Mouse (Mus musculus) forebrain, embryonic 12.5 days (tissue): Measurements from ENCODE around the gene Zfp991. TPM values are rescaled to one million over a fixed set of nuclear protein-coding genes. Genes with fewer than 3 reads are reported as not detected.
"Not testable (repeated sequence)": the region's sequence is repeated elsewhere in the genome, so short reads cannot be mapped to it uniquely, and the experiment has no call there.

Experiments
- ATAC-seq: fragments of 200-750 bp; cut with Nextera tagmentation; 2 replicates; pipeline ENCODE4 v1.8.0; 2017; ENCODE audit warnings: moderate TSS enrichment; ENCODE audit not compliant: low FRiP score
- H3K27ac ChIP-seq: fragments of 300-500 bp; sonication (generic); 2 replicates; pipeline ENCODE4 v1.5.1; 2016; ENCODE audit warnings: mild to moderate bottlenecking
- H3K27me3 ChIP-seq: fragments of 300-500 bp; sonication (generic); 2 replicates; pipeline ENCODE4 v1.6.1; 2016; ENCODE audit warnings: mild to moderate bottlenecking
- H3K36me3 ChIP-seq: fragments of 300-500 bp; sonication (generic); replicated peaks from 2 replicates; pipeline ENCODE4 v1.6.1; 2016; ENCODE audit warnings: mild to moderate bottlenecking
- H3K4me1 ChIP-seq: fragments of 300-500 bp; sonication (generic); 2 replicates; pipeline ENCODE4 v1.6.1; 2016
- H3K4me2 ChIP-seq: fragments of 300-500 bp; sonication (generic); 2 replicates; pipeline ENCODE4 v1.6.1; 2016; ENCODE audit warnings: mild to moderate bottlenecking, moderate library complexity
- H3K4me3 ChIP-seq: fragments of 300-500 bp; sonication (generic); replicated peaks from 2 replicates; pipeline ENCODE4 v1.5.1; 2016; ENCODE audit warnings: mild to moderate bottlenecking
- H3K9ac ChIP-seq: fragments of 300-500 bp; sonication (generic); 2 replicates; pipeline ENCODE4 v1.6.1; 2016; ENCODE audit warnings: mild to moderate bottlenecking
- H3K9me3 ChIP-seq: fragments of 300-500 bp; sonication (generic); 2 replicates; pipeline ENCODE4 v1.6.1; 2016
- WGBS: fragments of 180-500 bp; shearing (Covaris S2); methylation state at CpG from one replicate; pipeline ENCODE4 v1.1.7; 2016; 5-methylcytosine and 5-hydroxymethylcytosine counted together
- polyA plus RNA-seq: library from polyadenylated mRNA; unstranded; fragments of >200 nt; fragmentation: Nextera tagmentation; extraction: Ambion mirVana; gene quantifications from 2 replicates; pipeline ENCODE4 v1.2.1, GENCODE M21; 2016

Gene Zfp991
- polyA plus RNA-seq, 1 experiment from 2014 or later: 4.3 TPM

GRCm38 (mm10) chr4:147230026-147230425 is 98.2 kb downstream of the Zfp991 start:
- H3K9ac ChIP-seq, H3K27ac ChIP-seq, H3K36me3 ChIP-seq, H3K4me3 ChIP-seq, H3K4me2 ChIP-seq, H3K27me3 ChIP-seq, H3K4me1 ChIP-seq, ATAC-seq: not testable (repeated sequence)
- 68% methylated on average over 3 of the region's 3 CpGs for WGBS
- H3K9me3 ChIP-seq: peaks cover 43% of the 10 kb centered on the region

Other genes with a start within 250 kb of the Zfp991 start
- gene Gm21411, start 222.4 kb upstream of the Zfp991 start, polyA plus RNA-seq: not detected in 2 replicates
- not detected in 2 replicates for gene Zfp989, start 160.1 kb upstream of the Zfp991 start, polyA plus RNA-seq
- gene Rex2, start 110.2 kb upstream of the Zfp991 start, polyA plus RNA-seq: not detected in 2 replicates
- 0.19 TPM in 1 of 2 replicates, not detected in the other for gene Zfp988, start 173.6 kb downstream of the Zfp991 start, polyA plus RNA-seq
- not detected in 2 replicates for gene Zfp978, start 229.3 kb downstream of the Zfp991 start, polyA plus RNA-seq